Mouse (Mus musculus) gastrocnemius, adult 2 months (tissue): ENCODE data around the gene Tead2. TPM values are rescaled to one million over a fixed set of nuclear protein-coding genes. Genes with fewer than 3 reads are reported as not detected.

Experiments
- DNase-seq: peaks from one replicate; pipeline ENCODE4 v3.0.0; 2022
- H3K27ac ChIP-seq: fragments of 200-600 bp; 2 replicates; pipeline ENCODE4 v1.8.1; 2022; ENCODE audit warnings: mild to moderate bottlenecking
- H3K4me3 ChIP-seq: fragments of 200-600 bp; 2 replicates; pipeline ENCODE4 v1.8.1; 2022; ENCODE audit warnings: mild to moderate bottlenecking, moderate library complexity
- CTCF ChIP-seq: fragments of 200-600 bp; IDR thresholded peaks from 2 replicates; pipeline ENCODE4 v1.8.1; 2022; ENCODE audit warnings: antibody characterized with exemption, mild to moderate bottlenecking, moderate library complexity
- intact Hi-C: fragments of 180-260 bp; cut with DNase I; formaldehyde crosslinking; loops from one replicate; pipeline ENCODE4 v1.15.1; 2025
- total RNA-seq, 2 experiments: library from RNA; stranded (reverse); gene quantifications; 2 replicates each; pipeline ENCODE4 v1.2.3; 2021

Gene Tead2
- total RNA-seq, 2 experiments from 2014 or later, result 2.6 to 4.1 TPM

GRCm38 (mm10) chr7:45216442-45217183 is 1.1 kb downstream of the Tead2 start:
- TF ChIP-seq CTCF, result no peak
- intact Hi-C loops, result no loop called here
- H3K4me3 ChIP-seq, result peak overlapping the region; percentile 79
- H3K27ac ChIP-seq, result peak overlapping the region; percentile 76
- peak; percentile 65 for DNase-seq

- no peak overlapping the region for H3K4me3 ChIP-seq
- DNase-seq, result no peak
- intact Hi-C loops, result no loop called here
- TF ChIP-seq CTCF, result no peak
- H3K27ac ChIP-seq, result no peak overlapping the region
Observed at GRCm38 (mm10) chr7:45221680-45222079, 6.1 kb downstream of the Tead2 start.

GRCm38 (mm10) chr7:45224826-45225225 is 9.3 kb downstream of the Tead2 start:
- TF ChIP-seq CTCF, result no peak
- H3K4me3 ChIP-seq, result no peak overlapping the region
- no peak overlapping the region for H3K27ac ChIP-seq
- DNase-seq, result no peak
- intact Hi-C loops, result no loop called here

- intact Hi-C loops, result no loop called here
- no peak for DNase-seq
- no peak for TF ChIP-seq CTCF
- H3K4me3 ChIP-seq, result no peak overlapping the region
- H3K27ac ChIP-seq, result no peak overlapping the region
Observed at GRCm38 (mm10) chr7:45226421-45226820, 10.9 kb downstream of the Tead2 start.

- Histone ChIP-seq H3K4me3 (no peak overlapping the region), H3K27ac (no peak overlapping the region)
- intact Hi-C loops, result no loop called here
- TF ChIP-seq CTCF, result no peak
- no peak for DNase-seq
Observed at GRCm38 (mm10) chr7:45228548-45228947, 13.0 kb downstream of the Tead2 start.

- no peak for TF ChIP-seq CTCF
- no peak overlapping the region for H3K4me3 ChIP-seq
- no peak for DNase-seq
- H3K27ac ChIP-seq, result no peak overlapping the region
- intact Hi-C loops, result no loop called here
Observed at GRCm38 (mm10) chr7:45229046-45229445, 13.5 kb downstream of the Tead2 start.

- intact Hi-C loops, result no loop called here
- no peak overlapping the region for H3K4me3 ChIP-seq
- TF ChIP-seq CTCF, result no peak
- DNase-seq, result no peak
- H3K27ac ChIP-seq, result no peak overlapping the region
Observed at GRCm38 (mm10) chr7:45229459-45230203, 14.1 kb downstream of the Tead2 start.

- Histone ChIP-seq H3K27ac (no peak overlapping the region), H3K4me3 (no peak overlapping the region)
- intact Hi-C loops, result no loop called here
- TF ChIP-seq CTCF, result no peak
- no peak for DNase-seq
Observed at GRCm38 (mm10) chr7:45231192-45231591, 15.6 kb downstream of the Tead2 start.

GRCm38 (mm10) chr7:45231941-45232340 is 16.4 kb downstream of the Tead2 start:
- no peak for TF ChIP-seq CTCF
- Histone ChIP-seq H3K4me3 (no peak overlapping the region), H3K27ac (no peak overlapping the region)
- DNase-seq, result no peak
- intact Hi-C loops, result no loop called here

GRCm38 (mm10) chr7:45232716-45233465 is 17.3 kb downstream of the Tead2 start:
- no peak overlapping the region for H3K4me3 ChIP-seq
- no peak for DNase-seq
- intact Hi-C loops, result no loop called here
- H3K27ac ChIP-seq, result no peak overlapping the region
- TF ChIP-seq CTCF, result no peak

GRCm38 (mm10) chr7:45233580-45234332 is 18.2 kb downstream of the Tead2 start:
- no peak overlapping the region for H3K27ac ChIP-seq
- intact Hi-C loops, result no loop called here
- TF ChIP-seq CTCF, result no peak
- no peak for DNase-seq
- peak overlapping the region; percentile 66 for H3K4me3 ChIP-seq

- TF ChIP-seq CTCF, result no peak
- Histone ChIP-seq H3K27ac (peak overlapping the region; percentile 40; the same call in 1 of the 2 replicates), H3K4me3 (peak overlapping the region; percentile 66)
- no peak for DNase-seq
- intact Hi-C loops, result no loop called here
Observed at GRCm38 (mm10) chr7:45234333-45234841, 18.8 kb downstream of the Tead2 start.
